Mouse (Mus musculus): Measurements from ENCODE around the gene Rnf126. TPM values are rescaled to one million over a fixed set of nuclear protein-coding genes. Genes with fewer than 3 reads are reported as not detected.

Gene Rnf126
- polyA plus RNA-seq, 1 experiment = not detected

DNA sequence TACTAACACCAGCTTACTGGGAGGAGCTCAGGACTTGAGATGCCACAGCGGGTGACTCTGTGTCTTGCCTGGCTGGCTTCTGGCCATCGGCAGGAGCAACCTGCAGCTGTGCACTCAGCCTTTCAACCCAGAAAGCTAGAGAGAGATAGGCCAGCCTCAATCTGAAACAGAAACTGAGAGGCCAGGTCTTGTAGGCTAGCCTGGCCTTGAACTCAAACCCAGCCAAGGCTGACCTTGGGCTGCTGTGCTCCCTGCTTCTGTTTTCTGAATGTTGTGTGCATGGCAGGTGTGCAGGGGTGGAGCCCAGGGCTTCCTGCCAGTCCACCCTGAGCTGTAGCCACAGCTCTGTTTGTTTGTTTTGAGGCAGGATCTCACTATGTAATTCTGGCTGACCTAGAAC is 6.5 kb upstream of the Rnf126 start:
- WGBS = 94% methylated on average over 2 of the region's 2 CpGs
- Histone ChIP-seq H3K4me1 (ENCODE audit: control insufficient read depth, insufficient read depth, low read length) (peaks cover 7% of the 10 kb centered on the region), H3K4me3 (ENCODE audit: insufficient read depth, low read depth, low read length) (no peak overlapping the region), H3K27ac (ENCODE audit: insufficient read depth, low read depth, low read length) (no peak overlapping the region)
- TF ChIP-seq POLR2A (IDR thresholded peaks at IDR 0.05; ENCODE audit: insufficient read depth, low read depth, low read length) = no peak
- TF ChIP-seq CTCF (IDR thresholded peaks at IDR 0.05; ENCODE audit: insufficient read depth, low read depth, low read length) = no peak

DNA sequence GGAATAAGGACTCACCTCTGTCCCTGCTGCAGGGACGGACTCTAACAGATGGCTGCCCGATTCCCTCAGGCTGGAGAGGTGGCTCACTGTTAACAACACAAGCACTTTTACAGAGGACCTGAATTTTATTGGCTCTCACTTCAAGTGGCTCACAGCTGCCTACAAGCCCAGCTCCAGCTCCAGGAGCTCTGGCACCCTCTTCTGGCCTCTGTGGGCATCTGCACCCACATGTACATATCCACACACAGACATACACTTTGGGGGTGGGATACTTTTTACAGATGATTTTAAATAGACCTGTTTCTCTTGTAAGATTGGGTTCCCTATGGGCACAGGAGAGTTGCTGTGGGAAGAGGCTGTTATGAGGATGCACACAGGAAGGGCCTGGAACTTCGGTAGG is 5.6 kb upstream of the Rnf126 start:
- H3K4me3 ChIP-seq (ENCODE audit: insufficient read depth, low read depth, low read length) = no peak overlapping the region
- H3K4me1 ChIP-seq (ENCODE audit: control insufficient read depth, insufficient read depth, low read length) = peaks cover 5% of the 10 kb centered on the region; the same call in 1 of the 2 replicates
- no peak overlapping the region for H3K27ac ChIP-seq (ENCODE audit: insufficient read depth, low read depth, low read length)
- 89% methylated on average over 3 of the region's 3 CpGs for WGBS
- TF ChIP-seq POLR2A (IDR thresholded peaks at IDR 0.05; ENCODE audit: insufficient read depth, low read depth, low read length) (no peak), CTCF (IDR thresholded peaks at IDR 0.05; ENCODE audit: insufficient read depth, low read depth, low read length) (no peak)

DNA sequence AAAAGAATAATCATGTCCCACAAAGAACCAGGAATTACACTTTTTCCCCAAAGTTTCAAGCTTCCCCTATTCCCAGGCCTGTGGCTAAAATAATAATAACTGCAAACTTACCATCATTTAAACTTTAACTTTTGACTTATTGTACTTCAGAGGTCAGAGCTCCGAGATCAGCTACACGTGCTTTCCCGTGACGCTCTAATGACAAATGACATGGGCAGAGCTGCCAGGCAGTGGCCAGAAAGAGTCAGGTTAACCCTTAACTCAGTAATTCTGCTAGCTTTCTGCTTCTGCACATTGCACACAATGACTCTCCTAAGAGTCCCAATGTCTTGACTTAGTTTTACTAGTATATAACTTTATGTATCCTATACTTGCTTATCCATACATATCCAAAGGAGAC is 2.6 kb upstream of the Rnf126 start:
- no peak for TF ChIP-seq CTCF (IDR thresholded peaks at IDR 0.05; ENCODE audit: insufficient read depth, low read depth, low read length)
- TF ChIP-seq POLR2A (IDR thresholded peaks at IDR 0.05; ENCODE audit: insufficient read depth, low read depth, low read length) = no peak
- Histone ChIP-seq H3K4me3 (ENCODE audit: insufficient read depth, low read depth, low read length) (no peak overlapping the region), H3K27ac (ENCODE audit: insufficient read depth, low read depth, low read length) (no peak overlapping the region), H3K4me1 (ENCODE audit: control insufficient read depth, insufficient read depth, low read length) (peaks cover 21% of the 10 kb centered on the region)
- 68% methylated on average over 4 of the region's 4 CpGs for WGBS

DNA sequence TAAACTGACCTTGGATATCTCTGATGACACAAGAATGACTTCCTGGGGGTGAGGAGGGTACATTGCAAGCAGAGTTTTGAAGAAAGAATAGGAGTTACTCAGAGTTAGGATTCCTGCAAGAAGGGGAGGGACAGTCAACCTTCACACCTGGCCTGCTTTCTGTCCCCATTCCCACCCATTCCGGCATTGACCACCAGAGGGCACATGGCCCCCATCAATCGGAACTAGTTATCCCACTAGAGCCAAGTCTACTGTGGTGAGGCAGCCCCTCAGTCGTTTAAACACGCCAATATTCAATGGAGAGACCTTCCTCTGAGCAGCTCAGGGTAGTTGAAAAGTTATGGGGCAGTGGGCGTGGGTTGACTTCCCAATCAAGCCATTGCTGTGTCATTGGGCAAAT is 1.6 kb upstream of the Rnf126 start:
- peak overlapping the region; percentile 75; the same call in 1 of the 2 replicates for H3K27ac ChIP-seq (ENCODE audit: insufficient read depth, low read depth, low read length)
- peaks cover 29% of the 10 kb centered on the region for H3K4me1 ChIP-seq (ENCODE audit: control insufficient read depth, insufficient read depth, low read length)
- under 1% methylated on average over 5 of the region's 5 CpGs for WGBS
- H3K4me3 ChIP-seq (ENCODE audit: insufficient read depth, low read depth, low read length) = peak overlapping the region; percentile 91
- TF ChIP-seq CTCF (IDR thresholded peaks at IDR 0.05; ENCODE audit: insufficient read depth, low read depth, low read length) = peak; percentile 46; the same call in 1 of the 2 replicates
- no peak for TF ChIP-seq POLR2A (IDR thresholded peaks at IDR 0.05; ENCODE audit: insufficient read depth, low read depth, low read length)

DNA sequence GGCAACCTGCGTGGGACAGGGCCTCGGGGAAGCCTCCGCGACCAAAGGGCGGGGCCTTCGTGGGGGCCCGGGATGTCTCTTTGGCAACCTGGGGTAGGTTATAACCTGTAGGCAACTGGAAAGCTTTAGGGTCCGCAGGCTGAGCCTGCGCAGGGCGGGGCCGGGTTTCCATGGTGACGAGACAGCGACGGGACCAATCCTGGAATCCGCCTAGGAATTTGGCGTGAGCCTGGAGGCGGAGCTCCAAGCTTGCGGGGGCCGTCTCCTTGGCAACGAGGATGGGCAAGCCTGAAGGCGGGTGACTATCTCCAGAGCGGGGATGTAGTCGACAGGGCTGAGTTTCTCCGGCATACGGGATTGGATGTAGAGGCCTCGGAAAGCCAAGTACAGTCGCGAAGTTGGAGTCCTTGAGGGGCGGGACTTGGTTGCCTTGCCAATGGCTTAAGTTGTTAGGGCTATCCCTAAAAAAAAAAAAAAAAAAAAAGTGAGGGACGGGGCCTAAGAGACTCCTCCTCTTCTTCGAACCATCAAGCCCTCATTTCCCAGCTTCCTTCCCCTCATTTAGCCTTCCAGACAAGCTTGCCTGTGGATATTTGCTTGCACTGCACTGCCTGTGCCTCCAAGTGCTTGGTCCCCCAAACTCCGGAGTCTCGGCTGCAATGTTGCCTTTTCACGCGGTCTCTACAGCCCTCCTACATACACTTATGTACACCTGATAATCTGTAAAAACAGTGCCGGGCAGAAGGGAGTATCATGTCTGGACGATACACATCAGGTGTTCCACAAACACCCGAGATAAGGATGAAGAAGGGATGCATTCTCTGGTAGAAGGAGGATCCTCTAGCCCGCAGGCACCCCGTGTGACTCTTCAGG is 856 bp upstream of the Rnf126 start:
- Histone ChIP-seq H3K4me1 (ENCODE audit: control insufficient read depth, insufficient read depth, low read length) (peaks cover 35% of the 10 kb centered on the region), H3K27ac (ENCODE audit: insufficient read depth, low read depth, low read length) (peak overlapping the region; percentile 96), H3K4me3 (ENCODE audit: insufficient read depth, low read depth, low read length) (peak overlapping the region; percentile 91)
- 5% methylated on average over 40 of the region's 40 CpGs for WGBS
- TF ChIP-seq POLR2A (IDR thresholded peaks at IDR 0.05; ENCODE audit: insufficient read depth, low read depth, low read length) = no peak
- no peak for TF ChIP-seq CTCF (IDR thresholded peaks at IDR 0.05; ENCODE audit: insufficient read depth, low read depth, low read length)

DNA sequence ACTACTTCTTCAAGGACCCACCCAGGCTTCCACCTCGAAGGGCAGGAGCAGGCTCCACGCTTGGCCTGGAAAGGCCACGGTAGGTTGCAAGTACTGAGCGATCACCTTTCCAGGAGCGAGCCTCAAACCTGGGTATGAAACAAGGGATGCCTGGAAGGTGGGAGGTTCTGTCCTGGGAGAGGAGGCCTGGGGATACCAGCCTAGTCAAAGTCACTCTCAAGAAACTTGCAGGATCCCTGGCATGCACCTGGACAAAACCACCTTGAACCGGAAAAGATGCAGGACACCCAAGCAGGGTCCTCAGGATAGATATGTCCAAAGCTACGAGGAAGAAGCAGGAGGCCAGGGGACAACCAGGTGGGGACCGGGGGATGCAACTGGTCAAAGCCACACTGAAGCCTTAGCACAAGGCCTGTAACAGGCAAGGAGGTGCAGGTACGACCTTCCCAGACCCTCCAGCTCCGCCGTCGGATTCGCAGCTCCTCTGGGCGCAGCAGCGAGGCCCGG is 698 bp downstream of the Rnf126 start:
- H3K4me1 ChIP-seq (ENCODE audit: control insufficient read depth, insufficient read depth, low read length) = peaks cover 35% of the 10 kb centered on the region
- TF ChIP-seq POLR2A (IDR thresholded peaks at IDR 0.05; ENCODE audit: insufficient read depth, low read depth, low read length) (no peak), CTCF (IDR thresholded peaks at IDR 0.05; ENCODE audit: insufficient read depth, low read depth, low read length) (no peak)
- peak overlapping the region; percentile 91 for H3K4me3 ChIP-seq (ENCODE audit: insufficient read depth, low read depth, low read length)
- no peak overlapping the region for H3K27ac ChIP-seq (ENCODE audit: insufficient read depth, low read depth, low read length)
- 7% methylated on average over 16 of the region's 16 CpGs for WGBS

DNA sequence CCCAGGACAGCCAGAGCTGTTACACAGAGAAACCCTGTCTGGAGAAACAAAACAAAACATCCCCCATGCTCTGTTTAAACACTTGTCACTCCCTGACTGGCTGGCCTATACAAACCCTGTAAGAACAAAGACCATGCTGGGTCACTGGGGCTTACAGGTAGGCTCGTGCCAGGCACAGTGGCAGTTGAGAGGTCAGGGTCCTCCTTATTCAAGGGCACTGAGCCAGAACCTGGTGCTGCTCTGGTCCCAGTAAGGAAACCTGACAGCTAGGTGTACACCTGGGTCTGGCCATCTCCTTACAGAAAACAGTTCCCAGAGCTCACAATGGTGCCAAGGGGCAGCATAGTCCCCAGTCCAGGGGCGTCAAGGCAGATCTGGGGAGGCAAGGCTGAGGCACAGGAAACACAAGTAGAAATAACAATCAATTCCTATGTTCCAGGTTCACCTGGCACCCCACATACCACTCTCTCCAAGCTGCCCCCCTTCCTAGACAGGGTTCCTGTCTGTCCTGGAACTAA is 1.5 kb downstream of the Rnf126 start:
- peak overlapping the region; percentile 91 for H3K4me3 ChIP-seq (ENCODE audit: insufficient read depth, low read depth, low read length)
- peaks cover 35% of the 10 kb centered on the region for H3K4me1 ChIP-seq (ENCODE audit: control insufficient read depth, insufficient read depth, low read length)
- 59% methylated on average over 2 of the region's 2 CpGs for WGBS
- TF ChIP-seq POLR2A (IDR thresholded peaks at IDR 0.05; ENCODE audit: insufficient read depth, low read depth, low read length) (no peak), CTCF (IDR thresholded peaks at IDR 0.05; ENCODE audit: insufficient read depth, low read depth, low read length) (no peak)
- no peak overlapping the region for H3K27ac ChIP-seq (ENCODE audit: insufficient read depth, low read depth, low read length)

DNA sequence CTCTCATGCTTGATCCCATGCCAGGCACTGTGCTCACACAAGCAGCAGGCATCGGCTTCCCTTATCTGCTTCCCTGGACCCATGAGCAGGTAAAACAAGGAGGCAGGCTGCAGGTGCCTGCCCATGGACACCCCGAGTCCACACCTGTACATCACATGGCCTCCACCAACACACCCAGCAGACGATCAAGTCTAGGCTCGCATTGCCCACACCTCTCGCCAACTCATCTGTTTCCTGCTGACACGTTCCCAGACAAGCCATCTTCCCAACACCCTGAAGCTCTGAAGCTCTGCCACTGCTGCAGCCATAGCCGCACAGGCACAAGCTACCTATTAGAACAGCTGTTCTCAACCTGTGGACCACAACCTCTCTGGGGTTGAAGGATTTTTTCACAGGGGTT is 2.5 kb downstream of the Rnf126 start:
- Histone ChIP-seq H3K4me1 (ENCODE audit: control insufficient read depth, insufficient read depth, low read length) (peaks cover 35% of the 10 kb centered on the region), H3K27ac (ENCODE audit: insufficient read depth, low read depth, low read length) (no peak overlapping the region), H3K4me3 (ENCODE audit: insufficient read depth, low read depth, low read length) (no peak overlapping the region)
- TF ChIP-seq CTCF (IDR thresholded peaks at IDR 0.05; ENCODE audit: insufficient read depth, low read depth, low read length) = no peak
- TF ChIP-seq POLR2A (IDR thresholded peaks at IDR 0.05; ENCODE audit: insufficient read depth, low read depth, low read length) = no peak
- WGBS = 56% methylated on average over 7 of the region's 7 CpGs

DNA sequence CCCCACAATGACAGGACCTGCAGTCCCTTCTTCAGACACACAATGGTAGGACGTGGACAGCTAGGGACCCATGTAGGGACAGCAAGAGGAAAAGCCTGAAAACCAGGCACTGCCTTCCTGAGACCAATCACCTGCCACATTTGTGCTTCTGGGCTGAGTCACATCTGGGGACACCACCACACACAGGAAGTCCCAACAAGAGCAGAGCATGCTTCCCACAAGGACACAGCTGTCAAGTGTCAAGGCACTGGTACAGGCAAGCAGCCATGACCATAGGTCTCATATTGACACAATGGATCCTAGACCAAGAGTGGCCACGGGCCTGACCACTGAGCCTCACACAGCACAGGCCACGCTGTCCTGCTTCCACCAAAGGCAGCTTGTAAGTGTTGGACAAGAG is 3.9 kb downstream of the Rnf126 start:
- no peak overlapping the region for H3K27ac ChIP-seq (ENCODE audit: insufficient read depth, low read depth, low read length)
- no peak for TF ChIP-seq CTCF (IDR thresholded peaks at IDR 0.05; ENCODE audit: insufficient read depth, low read depth, low read length)
- TF ChIP-seq POLR2A (IDR thresholded peaks at IDR 0.05; ENCODE audit: insufficient read depth, low read depth, low read length) = no peak
- H3K4me1 ChIP-seq (ENCODE audit: control insufficient read depth, insufficient read depth, low read length) = peaks cover 32% of the 10 kb centered on the region
- H3K4me3 ChIP-seq (ENCODE audit: insufficient read depth, low read depth, low read length) = no peak overlapping the region
- WGBS = 82% methylated on average over 3 of the region's 3 CpGs
